Mouse (Mus musculus): ENCODE data around the gene Impad1.

Gene Impad1

DNA sequence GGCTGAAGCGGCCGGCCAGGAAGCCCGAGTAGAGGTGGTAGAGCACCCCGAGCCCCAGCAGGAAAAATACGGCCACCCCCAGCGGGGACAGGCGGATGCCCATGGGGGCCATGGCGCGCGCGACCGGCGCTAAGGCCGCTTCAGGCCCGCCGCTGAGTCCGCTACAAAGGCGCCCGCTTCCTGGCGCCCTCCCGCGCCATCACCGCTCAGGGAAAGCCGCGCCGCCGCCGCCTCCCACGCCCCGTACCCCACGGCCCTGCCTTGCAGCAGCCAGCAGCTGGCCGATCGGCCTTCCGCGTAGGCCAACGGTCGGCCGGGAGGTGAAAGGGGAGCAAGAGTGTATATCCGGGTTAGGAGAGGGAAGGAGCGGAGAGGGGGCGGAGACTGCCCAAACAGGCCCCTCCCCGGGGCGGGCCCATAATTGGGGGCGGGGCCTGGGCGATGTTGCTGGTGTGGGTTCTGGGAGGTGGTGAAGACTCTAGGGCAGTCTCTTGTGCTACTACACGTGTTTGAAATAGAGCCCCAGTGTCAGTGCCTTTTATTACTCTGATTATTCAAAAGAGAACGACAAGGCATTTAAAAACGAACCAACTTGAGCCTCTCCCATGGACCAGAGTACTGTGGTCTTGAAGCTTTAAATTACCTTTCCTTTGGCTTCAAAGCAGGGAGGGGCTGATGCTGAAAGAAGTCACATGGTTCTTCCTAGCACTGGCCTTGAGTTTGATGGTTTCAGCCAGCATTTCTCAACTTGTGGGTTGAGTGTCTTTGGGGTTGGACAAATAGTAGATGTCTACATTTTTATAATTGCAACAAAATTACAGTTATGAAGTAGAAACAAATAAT lies at the start of gene Impad1:
Gene Impad1, minus strand, starts transcription at position 364 of the 843 bp plus-strand sequence.
- DNase-seq (ENCODE audit: low read depth): peak; percentile 91

DNA sequence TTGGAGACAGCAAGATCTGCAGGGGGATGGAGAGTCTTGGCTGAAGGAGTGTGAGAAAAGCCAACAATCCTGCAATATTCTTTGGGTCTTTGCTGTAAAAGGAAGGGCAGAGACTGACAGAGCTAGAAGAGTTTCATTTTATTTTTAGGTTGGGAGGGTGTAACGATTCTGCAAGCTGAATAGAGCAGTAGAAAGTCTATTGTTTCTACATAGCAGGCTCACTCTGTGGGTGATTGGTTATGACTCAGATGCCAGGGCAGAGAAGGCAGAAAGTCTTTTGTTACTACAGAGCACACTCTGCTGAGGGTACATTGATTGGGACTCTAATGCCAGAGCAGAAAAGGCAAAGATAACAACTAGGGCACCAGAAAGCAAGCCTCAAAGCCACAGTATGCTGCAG lies 47.0 kb upstream of the Impad1 start:
- no peak for DNase-seq (ENCODE audit: low read depth)

DNA sequence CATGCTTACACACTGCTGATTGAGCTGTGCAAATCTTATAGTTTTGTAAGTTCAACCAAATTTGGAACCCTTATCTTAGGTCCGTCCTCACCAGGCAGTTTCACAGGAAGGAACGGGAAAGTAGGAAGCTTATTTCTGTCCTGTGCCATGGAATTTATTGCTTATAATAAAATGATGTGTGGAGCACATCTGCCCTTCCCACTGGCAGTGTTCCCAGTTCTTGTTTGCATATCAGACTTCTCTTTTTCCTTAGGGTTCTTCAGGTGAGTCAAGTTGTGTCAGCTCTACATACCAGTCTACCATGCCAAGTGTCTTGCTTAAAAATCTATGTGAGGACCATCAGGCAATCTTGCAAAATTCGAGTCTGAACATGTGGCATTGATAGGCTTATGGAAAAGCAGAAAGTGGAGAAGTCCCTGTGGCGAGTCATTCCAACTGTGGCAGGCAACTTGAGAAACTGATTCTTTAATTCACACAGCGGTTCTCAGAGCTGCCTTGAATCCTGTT lies 40.7 kb upstream of the Impad1 start:
- DNase-seq (ENCODE audit: low read depth): no peak

DNA sequence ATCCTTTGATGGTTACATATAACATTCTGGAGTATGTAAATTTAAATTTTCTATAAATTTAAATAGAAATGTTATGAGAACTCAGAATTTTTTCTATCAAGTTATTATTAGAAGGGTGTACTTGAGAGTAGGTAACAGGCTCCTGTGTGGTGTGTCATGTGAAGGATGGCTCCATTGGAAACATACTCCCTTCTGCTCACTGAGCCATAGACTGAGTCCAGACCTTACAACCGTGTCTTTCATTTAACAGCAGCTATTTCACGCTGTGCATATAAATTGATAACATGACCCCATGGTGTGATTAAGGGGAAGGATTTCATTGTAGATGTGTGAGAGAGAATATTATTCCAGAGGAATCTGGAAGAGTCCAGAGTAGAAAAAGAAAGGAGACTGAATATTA lies 35.0 kb upstream of the Impad1 start:
- DNase-seq (ENCODE audit: low read depth): no peak

GRCm38 (mm10) chr4:4822119-4822518 lies 29.0 kb upstream of the Impad1 start:
- DNase-seq (ENCODE audit: low read depth): no peak

GRCm38 (mm10) chr4:4792141-4792991 lies 789 bp downstream of the Impad1 start:
- DNase-seq (ENCODE audit: low read depth): peak; percentile 59

DNA sequence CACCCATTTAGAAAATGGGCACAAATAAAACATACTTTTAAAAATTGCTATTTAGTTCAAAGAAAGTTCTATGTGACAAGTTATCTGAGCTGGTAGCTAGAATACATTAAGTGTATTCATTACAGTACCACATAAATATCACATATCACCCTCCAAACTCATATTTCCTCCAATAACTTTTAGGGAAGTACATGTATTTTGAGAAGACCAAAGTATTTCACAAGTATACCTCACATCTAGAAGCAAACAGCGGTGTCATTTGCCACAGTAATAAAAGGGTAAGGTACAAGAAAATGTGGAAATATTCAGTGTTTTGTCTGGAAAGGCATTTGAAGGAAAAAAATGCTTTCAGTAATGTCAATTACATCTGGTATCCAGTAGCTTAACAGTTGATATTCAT lies 2.0 kb downstream of the Impad1 start:
- peak; percentile 15 for DNase-seq (ENCODE audit: low read depth)

GRCm38 (mm10) chr4:4785169-4785568 lies 8.0 kb downstream of the Impad1 start:
- no peak for DNase-seq (ENCODE audit: low read depth)

DNA sequence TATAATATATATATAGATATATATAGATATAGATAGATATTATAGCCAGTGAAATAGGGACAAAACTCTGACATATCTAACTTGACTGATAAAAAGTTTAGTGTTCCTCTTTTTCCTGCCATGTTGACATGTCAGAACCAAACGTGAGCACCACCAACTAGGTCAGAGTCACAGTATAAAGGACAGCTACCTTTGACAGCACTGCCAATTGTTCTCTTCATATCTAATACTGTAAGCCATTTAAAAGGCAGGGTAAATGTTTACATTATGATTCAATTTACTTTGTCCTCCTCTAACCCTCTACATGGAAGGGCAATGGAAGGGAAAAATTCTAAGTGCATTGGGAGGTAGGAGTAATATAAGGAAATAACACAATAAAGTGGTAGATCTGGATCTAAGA lies 8.8 kb downstream of the Impad1 start:
- DNase-seq (ENCODE audit: low read depth): no peak

GRCm38 (mm10) chr4:4783686-4783957 lies 9.5 kb downstream of the Impad1 start:
- no peak for DNase-seq (ENCODE audit: low read depth)

DNA sequence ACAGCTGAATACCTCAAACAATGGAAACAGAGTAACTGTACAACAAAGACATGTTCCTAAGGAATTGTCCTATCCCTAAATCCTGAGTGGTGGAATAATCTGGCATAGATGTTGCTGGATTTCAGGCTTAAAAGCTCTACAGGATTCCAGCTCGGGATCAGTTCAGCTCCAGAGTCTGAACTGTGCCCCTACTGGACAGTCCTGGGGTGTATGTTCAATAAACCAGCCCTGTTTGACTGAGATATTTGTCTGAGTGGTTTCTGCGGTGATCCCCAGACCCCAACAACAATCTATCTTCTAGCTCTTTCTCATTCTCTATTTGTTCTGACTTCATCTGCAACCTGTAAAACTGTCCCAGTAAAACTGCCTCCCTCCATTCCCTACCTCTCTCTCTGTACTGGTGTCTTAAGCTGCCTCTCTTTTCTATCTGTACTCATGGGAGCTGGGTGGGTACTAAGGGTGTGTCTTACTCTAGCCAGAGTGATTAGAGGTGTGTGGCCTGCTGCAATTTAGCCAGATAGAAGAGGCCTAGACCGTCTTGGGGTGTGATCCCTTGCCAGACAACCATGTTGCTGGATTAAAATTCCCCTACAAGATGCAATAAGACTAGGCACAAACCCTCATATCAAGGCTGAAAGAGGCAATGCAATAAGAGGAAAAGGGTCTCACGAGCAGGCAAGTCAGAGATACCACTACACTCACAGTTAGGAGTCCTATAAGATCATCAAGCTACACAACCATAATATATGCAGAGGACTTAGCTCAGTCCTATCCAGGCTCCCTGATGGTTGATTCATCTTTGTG lies 10.1 kb downstream of the Impad1 start:
- no peak for DNase-seq (ENCODE audit: low read depth)

GRCm38 (mm10) chr4:4779265-4779770 lies 13.8 kb downstream of the Impad1 start:
- no peak for DNase-seq (ENCODE audit: low read depth)

DNA sequence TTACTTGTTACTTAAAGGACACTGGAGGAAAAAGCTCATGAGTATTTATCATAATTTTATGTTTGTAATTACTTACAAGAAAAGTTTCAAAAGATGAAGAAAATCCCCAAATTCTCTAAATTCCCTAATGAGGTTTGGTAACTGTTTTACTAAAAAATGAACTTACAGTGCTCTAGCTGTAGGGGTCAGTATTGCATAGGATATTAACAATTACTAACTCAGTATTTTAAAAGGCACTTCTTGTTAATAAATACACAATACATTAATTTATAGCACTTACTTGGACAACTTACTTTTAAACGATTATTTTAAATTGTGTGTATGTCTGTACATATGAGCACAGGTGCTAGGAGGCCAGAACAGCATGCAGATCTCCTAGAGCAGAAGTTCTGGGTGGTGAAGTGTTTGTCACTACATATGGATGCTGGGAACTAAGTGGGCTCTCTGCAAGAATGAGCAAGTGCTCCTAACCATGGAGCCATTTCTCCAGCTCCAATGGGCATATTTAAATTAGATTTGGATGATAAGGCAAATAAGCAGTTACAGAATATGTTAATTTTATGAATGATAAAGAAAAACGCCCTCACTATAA lies 21.5 kb downstream of the Impad1 start:
- DNase-seq (ENCODE audit: low read depth): peak; percentile 59

DNA sequence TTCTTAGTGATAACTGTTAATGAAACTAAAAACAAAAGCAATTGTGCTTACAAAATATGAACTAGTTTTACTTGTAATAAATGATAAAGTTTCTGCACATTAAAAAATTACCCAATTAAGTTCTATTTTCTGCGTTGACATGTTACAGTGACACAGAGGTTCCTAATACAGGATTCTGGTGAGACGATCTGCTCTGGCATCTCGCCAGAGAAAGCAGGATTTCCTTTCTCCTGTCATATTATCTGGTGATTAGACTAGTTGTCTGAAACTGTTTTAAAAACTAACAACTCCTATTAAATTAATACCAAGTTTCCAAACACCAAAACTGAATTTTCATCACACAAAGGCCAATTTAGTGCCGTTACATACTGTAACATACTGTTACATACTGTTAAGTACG lies 27.3 kb downstream of the Impad1 start:
- DNase-seq (ENCODE audit: low read depth): no peak

GRCm38 (mm10) chr4:4758376-4758775 lies 34.8 kb downstream of the Impad1 start:
- DNase-seq (ENCODE audit: low read depth): no peak

DNA sequence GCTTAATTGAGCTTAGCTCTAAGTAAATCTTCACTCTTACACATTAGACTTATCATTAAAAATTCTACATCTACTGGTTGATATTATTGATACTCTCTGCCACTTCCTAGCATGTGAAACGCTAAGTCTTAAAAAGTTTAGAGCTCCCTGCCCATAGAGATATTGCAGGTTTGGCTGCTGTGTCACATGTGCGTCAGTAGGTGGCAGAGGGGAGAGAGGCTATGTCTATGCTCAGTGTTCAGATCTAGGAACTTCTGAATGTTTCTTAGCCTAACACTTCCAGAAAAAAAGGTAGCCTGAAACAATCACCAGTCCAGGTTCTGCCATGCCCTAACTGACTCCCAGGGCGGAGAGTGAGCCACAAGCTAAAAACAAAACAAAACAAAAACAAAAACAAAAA lies 63.7 kb downstream of the Impad1 start:
- DNase-seq (ENCODE audit: low read depth): peak; percentile 30

DNA sequence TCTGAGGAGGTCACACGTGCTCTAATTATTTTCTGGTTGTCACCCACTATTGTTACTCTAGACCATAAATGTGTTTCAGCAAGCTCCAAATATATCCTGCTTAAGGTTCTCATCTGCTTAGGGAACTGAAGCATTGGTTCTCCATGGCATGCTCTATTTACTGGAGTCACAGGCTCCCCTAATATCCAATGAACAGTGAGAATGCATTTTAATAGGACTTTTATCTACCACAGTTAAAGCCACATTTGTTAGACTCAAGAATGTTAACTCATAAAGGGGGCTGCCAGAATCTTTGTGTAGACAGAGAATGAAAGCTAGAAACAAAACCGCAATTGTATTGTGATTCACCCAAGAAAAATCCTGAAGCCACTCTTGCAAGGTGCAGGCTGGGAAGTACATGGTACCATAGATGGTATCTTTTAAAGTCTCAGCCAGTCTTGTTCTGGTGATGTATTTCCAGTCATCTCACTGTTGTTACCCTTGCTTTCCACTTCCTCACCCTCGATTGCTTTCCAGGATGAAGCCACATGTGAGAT lies 66.8 kb downstream of the Impad1 start:
- DNase-seq (ENCODE audit: low read depth): no peak

DNA sequence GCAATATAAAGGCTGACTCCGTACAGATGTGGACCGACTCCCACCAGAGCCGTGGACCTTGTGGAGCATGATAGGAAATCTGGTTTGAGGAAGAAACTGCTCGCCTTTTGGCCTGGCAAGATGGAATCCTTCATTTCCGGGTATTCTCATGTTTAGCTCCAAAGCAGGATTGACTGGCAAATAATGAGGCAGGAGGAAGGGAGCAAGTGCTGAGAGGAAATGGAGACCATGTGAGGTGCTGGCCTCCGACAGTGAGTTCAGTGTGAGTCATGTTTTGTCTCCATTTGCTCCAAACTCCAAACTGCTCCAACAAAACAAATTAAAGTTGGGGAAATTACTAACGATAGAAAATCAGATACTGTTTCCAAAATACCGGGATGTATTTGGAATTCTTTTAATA lies 69.3 kb downstream of the Impad1 start:
- DNase-seq (ENCODE audit: low read depth): no peak

DNA sequence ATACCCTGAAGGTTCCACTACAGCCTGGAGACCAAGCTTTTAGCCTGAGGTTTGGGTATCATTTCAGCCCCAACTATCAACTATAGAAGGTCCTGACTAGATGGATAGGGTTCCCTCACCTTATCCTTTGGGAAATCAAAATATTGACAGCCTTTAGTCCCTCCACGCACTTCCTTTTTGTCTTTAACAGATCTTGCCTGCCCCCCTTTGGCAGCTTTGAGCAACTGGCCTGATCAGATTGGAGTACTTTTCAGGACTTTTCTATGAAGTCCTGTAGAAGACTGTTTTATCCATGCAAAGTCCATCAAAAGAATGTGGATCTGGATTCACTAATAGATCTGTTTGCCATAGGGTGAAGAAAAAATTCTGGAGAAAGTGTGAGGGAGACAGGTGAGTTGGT lies 71.1 kb downstream of the Impad1 start:
- no peak for DNase-seq (ENCODE audit: low read depth)

- no peak for DNase-seq (ENCODE audit: low read depth)
These were observed 75.3 kb downstream of the Impad1 start for GRCm38 (mm10) chr4:4717763-4718347.

All from induced T-regulatory cell, adult 2 months (primary cell).